Mouse (Mus musculus): ENCODE data around the gene Pla2g15.

DNA sequence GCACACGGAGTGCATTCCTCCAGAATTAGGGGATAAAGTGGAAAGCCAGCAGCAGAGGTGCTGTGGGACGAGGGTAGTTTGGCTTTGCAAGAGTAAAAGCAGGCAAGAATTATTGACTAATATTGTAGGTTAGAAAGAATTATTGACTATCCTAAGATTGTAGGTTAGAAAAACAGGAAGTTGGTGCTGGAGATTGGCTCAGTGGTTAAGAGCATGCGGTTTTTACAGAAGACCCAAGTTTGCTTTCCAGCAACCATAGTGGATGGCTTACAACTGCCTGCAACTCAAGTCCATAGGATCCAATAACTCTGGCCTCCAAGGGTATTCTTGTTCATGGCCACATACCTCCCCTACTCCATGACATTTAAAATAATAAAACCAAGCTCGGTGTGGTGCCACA lies 4.2 kb upstream of the Pla2g15 start:
- no peak for TF ChIP-seq POLR2A (IDR thresholded peaks at IDR 0.05; ENCODE audit: low read depth, low read length)
- TF ChIP-seq CTCF (IDR thresholded peaks at IDR 0.05; ENCODE audit: extremely low read depth, insufficient read depth, insufficient read length, insufficient replicate concordance) = no peak

Data from spleen, adult 2 months (tissue).